Mouse (Mus musculus) layer of hippocampus, adult 9-10 months (tissue): ENCODE measurements at regions not wholly inside any gene's neighbourhood (a gene's known extent, or its start where the extent isn't known, plus 50 kb on each side); places are given as distances from the start of the nearest gene placed in this dataset.
A peak's percentile ranks its signal among the peaks of the same experiment; 100 is the strongest.

Source experiments
- DNase-seq: peaks from one replicate; pipeline ENCODE4 v3.0.0; 2022; ENCODE audit warnings: low spot score

GRCm38 (mm10) chr8:95979223-95979622 is 90.9 kb upstream of the Got2 start:
- no peak for DNase-seq

- DNase-seq = no peak
These were observed 86.5 kb upstream of the Got2 start for GRCm38 (mm10) chr8:95974889-95975288.

- DNase-seq = no peak
These were observed 85.9 kb upstream of the Got2 start for GRCm38 (mm10) chr8:95974231-95974630.

- DNase-seq = no peak
These were observed 85.2 kb upstream of the Got2 start for GRCm38 (mm10) chr8:95973571-95973970.

GRCm38 (mm10) chr8:95968828-95969227 is 80.5 kb upstream of the Got2 start:
- DNase-seq = no peak

- no peak for DNase-seq
These were observed 78.1 kb upstream of the Got2 start for GRCm38 (mm10) chr8:95966430-95966829.

GRCm38 (mm10) chr8:95952257-95952656 is 63.9 kb upstream of the Got2 start:
- no peak for DNase-seq

- peak; percentile 11 for DNase-seq
These were observed 63.4 kb upstream of the Got2 start for GRCm38 (mm10) chr8:95951794-95952193.
